Mouse (Mus musculus): ENCODE results near the gene Gm10961. TPM values are rescaled to one million over a fixed set of nuclear protein-coding genes. Genes with fewer than 3 reads are reported as not detected.

Gene Gm10961
- polyA plus RNA-seq, 1 experiment: not detected

- no peak for DNase-seq (ENCODE audit: low read depth)
These were observed 25.8 kb downstream of the Gm10961 start for GRCm38 (mm10) chr3:107656888-107657287.

- DNase-seq (ENCODE audit: low read depth): no peak
These were observed 27.9 kb downstream of the Gm10961 start for GRCm38 (mm10) chr3:107659000-107659399.

GRCm38 (mm10) chr3:107664641-107665040, 33.5 kb downstream of the Gm10961 start:
- no peak for DNase-seq (ENCODE audit: low read depth)

GRCm38 (mm10) chr3:107667426-107667825, 36.3 kb downstream of the Gm10961 start:
- no peak for DNase-seq (ENCODE audit: low read depth)

- no peak for DNase-seq (ENCODE audit: low read depth)
These were observed 37.7 kb downstream of the Gm10961 start for GRCm38 (mm10) chr3:107668786-107669185.

GRCm38 (mm10) chr3:107670500-107670899, 39.4 kb downstream of the Gm10961 start:
- no peak for DNase-seq (ENCODE audit: low read depth)

- no peak for DNase-seq (ENCODE audit: low read depth)
These were observed 40.4 kb downstream of the Gm10961 start for GRCm38 (mm10) chr3:107671509-107671908.

- DNase-seq (ENCODE audit: low read depth): peak; percentile 42
These were observed 49.9 kb downstream of the Gm10961 start for GRCm38 (mm10) chr3:107680790-107681576.

Other genes with a start within 250 kb of the Gm10961 start
- gene Kcnc4, start 171.8 kb upstream of the Gm10961 start, polyA plus RNA-seq (2012; rRNA removed): 25.9 and 26.3 TPM in 2 replicates
- gene Slc6a17, start 113.3 kb upstream of the Gm10961 start, polyA plus RNA-seq (2012; rRNA removed): 6.5 and 9.1 TPM in 2 replicates
- gene Ubl4b, start 76.2 kb upstream of the Gm10961 start, polyA plus RNA-seq (2012; rRNA removed): 2.7 and 3.6 TPM in 2 replicates
- gene Alx3, start 36.3 kb upstream of the Gm10961 start, polyA plus RNA-seq (2012; rRNA removed): not detected in 2 replicates
- gene Strip1, start 372 bp downstream of the Gm10961 start, polyA plus RNA-seq (2012; rRNA removed): 46.3 and 52.2 TPM in 2 replicates
- gene Ahcyl1, start 65.2 kb downstream of the Gm10961 start, polyA plus RNA-seq (2012; rRNA removed): 89.6 and 93.7 TPM in 2 replicates
- 22.9 and 27.6 TPM in 2 replicates for gene Csf1, start 129.1 kb downstream of the Gm10961 start, polyA plus RNA-seq (2012; rRNA removed)
- gene Eps8l3, start 245.9 kb downstream of the Gm10961 start, polyA plus RNA-seq (2012; rRNA removed): 0.38 and 0.52 TPM in 2 replicates